Mouse (Mus musculus): ENCODE data around the gene Gm13305. TPM values are rescaled to one million over a fixed set of nuclear protein-coding genes. Genes with fewer than 3 reads are reported as not detected.

Gene Gm13305
- 0.14 TPM in 2 replicates for polyA plus RNA-seq (2012; rRNA removed)

DNA sequence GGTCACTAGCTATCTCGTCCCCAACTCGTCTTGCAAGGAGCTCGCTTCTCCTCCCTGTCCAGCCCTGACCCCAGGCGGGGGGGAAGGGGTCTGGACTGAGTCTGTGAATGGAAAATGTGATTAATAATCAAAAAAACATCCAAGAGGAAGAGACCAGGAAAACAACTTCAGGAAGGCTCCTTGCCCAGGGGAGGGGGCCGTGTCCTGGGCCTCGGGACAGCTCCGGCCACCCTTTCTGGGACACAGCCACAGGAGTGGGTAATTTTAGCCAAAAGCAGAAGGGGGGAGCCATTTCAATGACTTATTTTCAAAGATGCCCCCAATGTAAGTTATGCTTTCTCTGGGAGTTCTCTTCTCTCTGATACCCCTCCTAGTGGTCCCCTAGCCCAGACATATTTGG is at the start of gene Gm13305:
Gene Gm13305 (minus strand): TSS at position 101 of the 400 bp plus-strand sequence.

GRCm38 (mm10) chr4:42153136-42153535 is 15.3 kb downstream of the Gm13305 start, which contains the start of gene Gm13306:
TSS of gene Gm13306 (plus strand) at chr4:42153436.

DNA sequence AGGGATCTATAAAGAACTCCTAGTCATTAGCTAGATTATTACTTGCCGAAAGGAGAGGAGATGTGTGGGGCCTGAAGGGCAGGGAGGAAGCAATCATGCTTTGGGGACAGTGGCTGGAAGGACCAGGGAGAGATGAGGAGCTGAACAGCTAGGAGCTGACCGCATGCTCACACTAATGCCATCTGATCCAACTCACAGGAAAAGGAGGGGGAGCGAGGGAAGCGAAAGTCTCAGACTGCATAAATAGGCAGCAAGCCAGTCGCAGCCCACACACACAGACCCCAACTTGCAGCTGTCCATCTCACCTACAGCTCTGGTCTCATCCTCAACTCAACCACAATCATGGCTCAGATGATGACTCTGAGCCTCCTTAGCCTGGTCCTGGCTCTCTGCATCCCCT is 53.9 kb downstream of the Gm13305 start, which contains the start of gene Gm13304:
Gene Gm13304 (plus strand): TSS at position 301 of the 400 bp plus-strand sequence.

Other genes starting within 250 kb of the Gm13305 start
- gene Gm20878, start 227.0 kb downstream of the Gm13305 start, polyA plus RNA-seq (2012; rRNA removed): 0.15 and 0.16 TPM in 2 replicates
- 0.02 TPM in 2 replicates for gene Fam205a4, start 202.5 kb downstream of the Gm13305 start, polyA plus RNA-seq (2012; rRNA removed)
- gene Gm21093, start 133.9 kb downstream of the Gm13305 start, polyA plus RNA-seq (2012; rRNA removed): not detected in 2 replicates
- gene Gm3893, start 77.4 kb downstream of the Gm13305 start, polyA plus RNA-seq (2012; rRNA removed): not detected in 2 replicates
- gene Gm13304, start 53.8 kb downstream of the Gm13305 start, polyA plus RNA-seq (2012; rRNA removed): not detected in 2 replicates
- not detected in 2 replicates for gene Gm13306, start 15.2 kb downstream of the Gm13305 start, polyA plus RNA-seq (2012; rRNA removed)
- not detected in 2 replicates for gene Gm10600, start 72.0 kb upstream of the Gm13305 start, polyA plus RNA-seq (2012; rRNA removed)
- not detected in 2 replicates for gene Ccl21b, start 87.2 kb upstream of the Gm13305 start, polyA plus RNA-seq (2012; rRNA removed)
- gene Gm21953, start 125.7 kb upstream of the Gm13305 start, polyA plus RNA-seq (2012; rRNA removed): not detected in 2 replicates
- not detected in 2 replicates for gene Fam205a3, start 149.7 kb upstream of the Gm13305 start, polyA plus RNA-seq (2012; rRNA removed)

Measured in liver, embryonic 14 days (tissue).